Mouse (Mus musculus) liver, adult 2 months (tissue): ENCODE measurements around the gene Fam102b. TPM values are rescaled to one million over a fixed set of nuclear protein-coding genes. Genes with fewer than 3 reads are reported as not detected.

Source experiments
- DNase-seq: peaks from one replicate; pipeline ENCODE4 v3.0.0-alpha.2; 2011; ENCODE audit warnings: low read depth, low spot score; ENCODE audit errors: extremely low read depth
- H3K27ac ChIP-seq: fragments of 200-500 bp; replicated peaks from 2 replicates; pipeline ENCODE4 v1.5.1; 2012; ENCODE audit warnings: low read depth, mild to moderate bottlenecking, control low read depth, inconsistent platforms, low read length; ENCODE audit not compliant: insufficient read depth
- H3K27me3 ChIP-seq: fragments of 200-500 bp; 2 replicates; pipeline ENCODE4 v1.6.1; 2012; ENCODE audit warnings: mild to moderate bottlenecking, moderate library complexity, low read length, inconsistent platforms; ENCODE audit not compliant: control insufficient read depth, insufficient read depth
- H3K36me3 ChIP-seq: fragments of 200-500 bp; 2 replicates; pipeline ENCODE4 v1.6.1; 2012; ENCODE audit warnings: low read length, inconsistent platforms; ENCODE audit not compliant: control insufficient read depth, insufficient read depth
- H3K4me1 ChIP-seq: fragments of 200-500 bp; 2 replicates; pipeline ENCODE4 v1.6.1; 2011; ENCODE audit warnings: low read length; ENCODE audit not compliant: control insufficient read depth, insufficient read depth
- H3K4me3 ChIP-seq: fragments of 200-500 bp; 2 replicates; pipeline ENCODE4 v1.5.1; 2011; ENCODE audit warnings: low read depth, mild to moderate bottlenecking, control low read depth, low read length, moderate library complexity; ENCODE audit not compliant: insufficient read depth
- H3K79me2 ChIP-seq: fragments of 200-500 bp; 2 replicates; pipeline ENCODE4 v1.6.1; 2012; ENCODE audit warnings: inconsistent platforms, mild to moderate bottlenecking, low read length, moderate library complexity; ENCODE audit not compliant: control insufficient read depth, insufficient read depth
- H3K9ac ChIP-seq: fragments of 200-500 bp; 2 replicates; pipeline ENCODE4 v1.6.1; 2012; ENCODE audit warnings: low read depth, mild to moderate bottlenecking, control low read depth, inconsistent platforms, low read length
- CTCF ChIP-seq: fragments of 200-500 bp; IDR thresholded peaks from 2 replicates; pipeline ENCODE4 v1.5.1; 2011; ENCODE audit warnings: low read depth, low read length, control low read depth
- POLR2A ChIP-seq: fragments of 200-500 bp; IDR thresholded peaks from 2 replicates; pipeline ENCODE4 v1.6.1; 2011; ENCODE audit warnings: low read length, control low read depth; ENCODE audit not compliant: insufficient read depth; ENCODE audit errors: extremely low read depth
- WGBS: fragments of 180-500 bp; shearing (Covaris S2); methylation state at CpG from one replicate; pipeline ENCODE4 v1.1.7; 2018; 5-methylcytosine and 5-hydroxymethylcytosine counted together
- polyA plus RNA-seq: library from polyadenylated mRNA; depleted of rRNA; stranded (reverse); fragments of >200 nt; gene quantifications from 2 replicates; pipeline ENCODE4 v1.2.3, GENCODE M21; 2012
- total RNA-seq: library from RNA; depleted of rRNA; stranded (reverse); fragments of >200 nt; gene quantifications from 2 replicates; pipeline ENCODE4 v1.2.3, GENCODE M21; 2014

Fam102b gene
- total and polyA plus RNA-seq, 2 experiments, result 0.28 to 1.8 TPM

DNA sequence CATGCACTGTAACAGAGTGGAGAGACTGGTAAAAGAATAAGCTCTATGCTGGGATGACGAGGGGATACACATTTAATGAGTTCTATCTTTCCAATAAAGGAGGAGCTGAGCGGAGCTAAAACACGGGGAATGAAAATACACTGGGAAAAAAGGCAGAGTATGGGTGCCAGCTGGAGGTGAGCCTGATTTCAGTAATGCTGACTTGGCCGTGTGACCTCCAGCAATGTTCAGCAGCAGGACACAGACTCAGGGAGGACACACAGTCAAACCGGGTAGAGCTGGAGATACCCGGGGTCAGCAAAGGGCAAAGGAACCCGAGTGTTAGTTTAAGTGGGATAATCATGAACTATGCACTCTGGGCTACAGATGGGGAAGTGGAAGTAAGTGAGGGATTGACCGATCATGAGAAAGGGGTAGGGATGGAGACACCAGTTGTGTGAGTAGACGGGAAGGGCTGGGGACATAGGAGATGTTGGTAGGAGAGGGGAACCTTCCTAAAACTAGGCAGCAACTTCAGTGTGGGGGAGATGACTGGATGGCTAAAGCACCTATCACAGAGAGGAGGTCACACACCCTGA is 37.3 kb downstream of the Fam102b start:
- Histone ChIP-seq H3K79me2 (no peaks in the 10 kb centered on the region), H3K36me3 (no peaks in the 10 kb centered on the region; the same call in 1 of the 2 replicates), H3K27ac (no peak overlapping the region), H3K4me3 (no peak overlapping the region), H3K9ac (no peak overlapping the region), H3K4me1 (no peaks in the 10 kb centered on the region), H3K27me3 (no peaks in the 10 kb centered on the region)
- WGBS, result 48% methylated on average over 9 of the region's 9 CpGs
- no peak for TF ChIP-seq CTCF
- TF ChIP-seq POLR2A, result no peak
- peak; percentile 5 for DNase-seq

DNA sequence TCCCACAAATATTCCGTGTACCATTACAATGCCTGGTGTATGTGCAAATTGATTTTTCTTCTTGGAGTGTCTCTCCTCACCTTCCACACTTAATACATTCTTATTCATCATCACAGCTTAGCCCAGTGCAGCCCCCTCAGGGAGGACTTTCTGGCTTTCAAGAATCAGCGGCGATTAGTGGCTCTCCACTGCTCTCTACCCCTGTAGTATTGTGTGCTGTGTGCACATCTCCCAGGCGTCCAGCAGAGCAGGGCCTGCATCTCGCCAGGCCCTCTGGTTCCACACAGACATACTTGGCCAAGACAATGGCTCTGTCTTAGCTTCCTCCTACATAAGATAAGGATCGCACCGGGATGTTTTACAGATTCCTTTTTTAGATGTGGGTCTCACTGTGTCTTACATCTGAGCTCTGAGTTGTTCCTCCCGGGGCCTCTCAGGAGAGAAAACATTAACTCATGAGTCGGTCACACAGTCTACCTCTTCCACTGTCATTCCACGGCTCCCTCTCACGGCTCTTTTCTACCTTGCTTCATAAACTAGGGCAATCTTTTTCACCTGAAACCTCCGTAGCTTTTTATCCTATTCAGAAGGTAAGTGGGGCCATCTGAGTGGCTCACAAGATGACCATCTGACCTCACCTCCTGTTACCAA is 40.3 kb downstream of the Fam102b start:
- TF ChIP-seq POLR2A, result no peak
- no peak for TF ChIP-seq CTCF
- no peak overlapping the region for H3K4me3 ChIP-seq
- no peak overlapping the region for H3K9ac ChIP-seq
- WGBS, result 84% methylated on average over 12 of the region's 12 CpGs
- no peak for DNase-seq
- H3K36me3 ChIP-seq, result no peaks in the 10 kb centered on the region; the same call in 1 of the 2 replicates
- H3K79me2 ChIP-seq, result no peaks in the 10 kb centered on the region
- no peaks in the 10 kb centered on the region for H3K4me1 ChIP-seq
- H3K27me3 ChIP-seq, result no peaks in the 10 kb centered on the region
- no peak overlapping the region for H3K27ac ChIP-seq

DNA sequence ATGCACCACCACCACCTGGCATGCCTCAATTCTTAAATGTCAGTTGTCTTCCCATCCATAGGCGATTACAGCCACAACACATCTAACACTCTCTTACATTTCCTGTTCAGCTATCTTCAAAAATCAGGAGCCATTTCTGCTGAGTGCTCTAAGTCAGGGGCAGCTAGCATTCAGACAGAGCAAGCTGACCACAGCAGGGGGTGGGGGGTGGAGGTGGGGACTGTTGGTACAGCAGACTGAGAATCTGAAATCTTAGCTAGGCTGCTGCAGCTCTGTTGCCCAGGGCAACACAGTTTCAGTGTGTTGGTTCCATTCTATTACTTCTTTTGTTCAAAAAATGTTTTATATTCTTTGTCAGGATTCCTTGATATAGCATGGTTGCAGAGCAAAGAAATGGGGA is 40.9 kb downstream of the Fam102b start:
- no peak for DNase-seq
- Histone ChIP-seq H3K27ac (no peak overlapping the region), H3K4me3 (no peak overlapping the region), H3K27me3 (no peaks in the 10 kb centered on the region), H3K36me3 (no peaks in the 10 kb centered on the region; the same call in 1 of the 2 replicates), H3K9ac (no peak overlapping the region), H3K79me2 (no peaks in the 10 kb centered on the region), H3K4me1 (no peaks in the 10 kb centered on the region)
- 93% methylated on average over 1 of the region's 1 CpGs for WGBS
- no peak for TF ChIP-seq CTCF
- no peak for TF ChIP-seq POLR2A

DNA sequence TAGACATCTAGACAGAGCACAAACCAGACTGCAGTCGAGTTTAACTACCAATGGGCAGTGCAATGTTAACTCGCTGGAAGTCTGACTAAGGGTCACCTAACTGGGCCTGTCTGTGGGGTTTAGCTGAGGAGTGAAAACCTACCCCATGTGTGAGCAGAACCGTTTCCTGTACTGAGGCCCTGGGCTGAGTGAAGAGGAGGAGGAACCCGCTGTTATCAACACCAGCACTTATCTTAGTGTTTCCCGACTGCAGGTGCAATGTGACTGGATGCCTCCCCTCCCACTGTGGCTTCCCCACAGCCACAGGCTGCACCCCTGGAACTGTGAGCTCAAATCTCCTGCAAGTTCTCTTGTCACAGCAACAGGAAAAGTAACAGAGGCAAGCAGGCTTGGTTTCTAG is 43.4 kb downstream of the Fam102b start:
- WGBS, result 65% methylated on average over 5 of the region's 5 CpGs
- Histone ChIP-seq H3K27ac (no peak overlapping the region), H3K9ac (no peak overlapping the region), H3K27me3 (no peaks in the 10 kb centered on the region), H3K4me3 (no peak overlapping the region), H3K36me3 (no peaks in the 10 kb centered on the region), H3K79me2 (no peaks in the 10 kb centered on the region), H3K4me1 (no peaks in the 10 kb centered on the region)
- TF ChIP-seq POLR2A (no peak), CTCF (no peak)
- no peak for DNase-seq

DNA sequence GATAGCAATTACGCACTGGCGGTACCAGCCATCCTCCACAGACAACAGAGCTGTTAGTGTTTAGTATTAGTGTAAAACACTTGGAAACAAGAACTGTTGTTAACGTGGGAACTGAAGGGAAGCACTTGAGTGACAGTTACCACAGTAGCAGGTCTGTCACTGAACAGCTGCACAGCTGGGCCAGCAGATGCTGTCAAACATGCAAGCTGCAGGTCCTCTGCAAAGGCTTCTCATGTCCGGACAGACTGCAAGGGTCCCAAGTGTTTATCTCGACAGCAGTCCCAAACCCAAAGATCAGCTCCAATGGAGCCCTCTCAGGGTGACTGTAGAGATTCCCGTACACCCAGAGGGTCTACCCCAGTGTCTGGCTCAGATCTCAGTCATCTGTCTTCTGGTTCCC is 45.5 kb downstream of the Fam102b start:
- 86% methylated on average over 6 of the region's 6 CpGs for WGBS
- H3K9ac ChIP-seq, result no peak overlapping the region
- H3K4me3 ChIP-seq, result no peak overlapping the region
- H3K36me3 ChIP-seq, result no peaks in the 10 kb centered on the region
- no peaks in the 10 kb centered on the region for H3K27me3 ChIP-seq
- H3K79me2 ChIP-seq, result no peaks in the 10 kb centered on the region
- no peaks in the 10 kb centered on the region for H3K4me1 ChIP-seq
- DNase-seq, result no peak
- no peak for TF ChIP-seq POLR2A
- TF ChIP-seq CTCF, result no peak
- H3K27ac ChIP-seq, result no peak overlapping the region
